Comparison of ENCODE assay signal across 10 mouse cellular contexts in genomic region chr1:179502565-179502964, GRCm38 (mm10). TPM values are rescaled to one million over a fixed set of nuclear protein-coding genes. Genes with fewer than 3 reads are reported as not detected.
A peak's percentile ranks its signal among the peaks of the same experiment; 100 is the strongest.
DNase-seq lines count a peak whose midpoint lies in the region; ATAC-seq and TF ChIP-seq lines count a peak whose summit lies in the region.
"Had no signal": no experiment of that assay in that cellular context is flagged by ENCODE, and none has a peak within 500 bp of the region (broad histone marks: within the 10 kb centered on the region; RNA-seq: fewer than 3 reads in every experiment).

No protein-coding gene starts in this region.

- H3K4me2 ChIP-seq in hindbrain, embryonic 14.5 days (replicated peaks) = no peak overlapping the region
- no peak overlapping the region for H3K4me2 ChIP-seq in hindbrain, embryonic 12.5 days (replicated peaks)
- no peak overlapping the region for H3K4me2 ChIP-seq in heart, embryonic 11.5 days
- H3K4me2 ChIP-seq: midbrain, embryonic 12.5 days had no signal

- H3K4me1 ChIP-seq in hindbrain, embryonic 14.5 days (replicated peaks; ENCODE audit: control insufficient read depth, insufficient read depth, low read length) = no peaks in the 10 kb centered on the region
- H3K4me1 ChIP-seq in hindbrain, embryonic 12.5 days = no peaks in the 10 kb centered on the region
- H3K4me1 ChIP-seq in cortical plate, adult 2 months (ENCODE audit: control insufficient read depth, insufficient read depth, low read length) = no peaks in the 10 kb centered on the region
- H3K4me1 ChIP-seq in heart, embryonic 11.5 days (ENCODE audit: control insufficient read depth, insufficient read depth, low read length) = no peaks in the 10 kb centered on the region
- H3K4me1 ChIP-seq: midbrain, embryonic 12.5 days had no signal

- peak; percentile 41; the same call in 1 of the 2 replicates for TF ChIP-seq CTCF in cortical plate, adult 2 months (IDR thresholded peaks at IDR 0.05; ENCODE audit: extremely low read depth, insufficient read depth, low read length)

- H3K27me3 ChIP-seq in hindbrain, embryonic 14.5 days (ENCODE audit: control insufficient read depth, insufficient read depth, low read length) = no peaks in the 10 kb centered on the region
- no peaks in the 10 kb centered on the region for H3K27me3 ChIP-seq in hindbrain, embryonic 12.5 days
- no peaks in the 10 kb centered on the region for H3K27me3 ChIP-seq in heart, embryonic 11.5 days (ENCODE audit: control insufficient read depth, insufficient read depth, low read length)
- H3K27me3 ChIP-seq: midbrain, embryonic 12.5 days had no signal

- 24% methylated on average over 3 of the region's 3 CpGs for WGBS in hindbrain, embryonic 14.5 days
- WGBS in hindbrain, embryonic 12.5 days = 22% methylated on average over 3 of the region's 3 CpGs
- 20% methylated on average over 3 of the region's 3 CpGs for WGBS in heart, embryonic 11.5 days (ENCODE audit: insufficient replicate concordance)

- TF ChIP-seq POLR2A in cortical plate, adult 2 months (IDR thresholded peaks at IDR 0.05; ENCODE audit: extremely low read depth, insufficient read depth, low read length) = no peak

- peak; percentile 76 for DNase-seq in hindbrain, embryonic 14.5 days (ENCODE audit: low spot score)
- DNase-seq in 3T3-L1 (ENCODE audit: low read depth, low spot score) = peak; percentile 68
- no peak for DNase-seq in spleen, postnatal 4 days (ENCODE audit: low spot score in 2 of 2)
- DNase-seq in right cerebral cortex, postnatal 14 days = no peak
- DNase-seq: kidney, postnatal 4 days had no signal

- no peak for ATAC-seq in hindbrain, embryonic 14.5 days (ENCODE audit: low FRiP score)
- ATAC-seq in hindbrain, embryonic 12.5 days (ENCODE audit: low FRiP score) = no peak
- peak; percentile 56 for ATAC-seq in CD4-positive, CD25-positive, alpha-beta regulatory T cell, adult 4 months
- ATAC-seq in heart, embryonic 11.5 days (replicated peaks; ENCODE audit: insufficient number of reproducible peaks, low FRiP score, low TSS enrichment) = no peak

- H3K27ac ChIP-seq in hindbrain, embryonic 14.5 days = no peak overlapping the region
- H3K27ac ChIP-seq in hindbrain, embryonic 12.5 days = no peak overlapping the region
- no peak overlapping the region for H3K27ac ChIP-seq in cortical plate, adult 2 months (ENCODE audit: insufficient read depth, low read length)
- H3K27ac ChIP-seq in heart, embryonic 11.5 days (ENCODE audit: low read depth, low read length) = no peak overlapping the region
- H3K27ac ChIP-seq: midbrain, embryonic 12.5 days had no signal

- H3K4me3 ChIP-seq in hindbrain, embryonic 14.5 days (replicated peaks; ENCODE audit: low read length) = no peak overlapping the region
- H3K4me3 ChIP-seq in hindbrain, embryonic 12.5 days = no peak overlapping the region
- no peak overlapping the region for H3K4me3 ChIP-seq in cortical plate, adult 2 months (ENCODE audit: insufficient read depth, low read length)
- H3K4me3 ChIP-seq in heart, embryonic 11.5 days (ENCODE audit: low read depth, low read length) = no peak overlapping the region
- H3K4me3 ChIP-seq: midbrain, embryonic 12.5 days had no signal

- no peaks in the 10 kb centered on the region for H3K9me3 ChIP-seq in hindbrain, embryonic 14.5 days (ENCODE audit: control insufficient read depth, low read length)
- no peaks in the 10 kb centered on the region for H3K9me3 ChIP-seq in hindbrain, embryonic 12.5 days (replicated peaks)
- H3K9me3 ChIP-seq in heart, embryonic 11.5 days (replicated peaks; ENCODE audit: control insufficient read depth, low read length) = no peaks in the 10 kb centered on the region
- H3K9me3 ChIP-seq: midbrain, embryonic 12.5 days had no signal

- no peaks in the 10 kb centered on the region for H3K36me3 ChIP-seq in hindbrain, embryonic 14.5 days (replicated peaks; ENCODE audit: control insufficient read depth, insufficient read depth)
- no peaks in the 10 kb centered on the region for H3K36me3 ChIP-seq in hindbrain, embryonic 12.5 days
- no peaks in the 10 kb centered on the region for H3K36me3 ChIP-seq in heart, embryonic 11.5 days (ENCODE audit: control insufficient read depth, insufficient read depth, low read length)
- H3K36me3 ChIP-seq: midbrain, embryonic 12.5 days had no signal

- no peak overlapping the region for H3K9ac ChIP-seq in hindbrain, embryonic 14.5 days
- no peak overlapping the region for H3K9ac ChIP-seq in hindbrain, embryonic 12.5 days
- H3K9ac ChIP-seq in heart, embryonic 11.5 days (ENCODE audit: low read depth, low read length) = no peak overlapping the region
- H3K9ac ChIP-seq: midbrain, embryonic 12.5 days had no signal

RNA-seq across cellular contexts. Expression of gene Smyd3, which starts 15.3 kb away (rescaled TPM):
- 25.4 and 28.2 TPM in 2 replicates for polyA plus RNA-seq in hindbrain, embryonic 14.5 days (2014; fragmentation: Nextera tagmentation; extraction: Ambion mirVana)
- polyA plus RNA-seq in hindbrain, embryonic 12.5 days (2016; fragmentation: Nextera tagmentation; extraction: Ambion mirVana) = 19.4 and 20.8 TPM in 2 replicates
- polyA plus RNA-seq in CD4-positive, CD25-positive, alpha-beta regulatory T cell, adult 4 months (2017; shearing (Covaris generic)) = 10 to 100 TPM; 46.9 to 47.9 TPM
- 14.2 and 15.4 TPM in 2 replicates for polyA plus RNA-seq in cortical plate, adult 2 months (2012; rRNA removed)
- 12.2 and 12.6 TPM in 2 replicates for polyA plus RNA-seq in heart, embryonic 11.5 days (2014; fragmentation: Nextera tagmentation; extraction: Ambion mirVana)

RNA-seq across cellular contexts. Expression of gene Tfb2m, which starts 43.5 kb away (rescaled TPM):
- polyA plus RNA-seq in hindbrain, embryonic 14.5 days (2014; fragmentation: Nextera tagmentation; extraction: Ambion mirVana) = 29.4 and 31.3 TPM in 2 replicates
- 30.0 and 34.8 TPM in 2 replicates for polyA plus RNA-seq in hindbrain, embryonic 12.5 days (2016; fragmentation: Nextera tagmentation; extraction: Ambion mirVana)
- 10 to 100 TPM; 29.1 to 33.3 TPM for polyA plus RNA-seq in CD4-positive, CD25-positive, alpha-beta regulatory T cell, adult 4 months (2017; shearing (Covaris generic))
- polyA plus RNA-seq in cortical plate, adult 2 months (2012; rRNA removed) = 20.6 and 21.7 TPM in 2 replicates
- polyA plus RNA-seq in heart, embryonic 11.5 days (2014; fragmentation: Nextera tagmentation; extraction: Ambion mirVana) = 20.7 and 30.6 TPM in 2 replicates

RNA-seq across cellular contexts. Expression of gene Cnst, which starts 43.6 kb away (rescaled TPM):
- 26.4 and 32.5 TPM in 2 replicates for polyA plus RNA-seq in hindbrain, embryonic 14.5 days (2014; fragmentation: Nextera tagmentation; extraction: Ambion mirVana)
- polyA plus RNA-seq in hindbrain, embryonic 12.5 days (2016; fragmentation: Nextera tagmentation; extraction: Ambion mirVana) = 32.1 and 33.4 TPM in 2 replicates
- polyA plus RNA-seq in CD4-positive, CD25-positive, alpha-beta regulatory T cell, adult 4 months (2017; shearing (Covaris generic)) = 10 to 100 TPM; 15.5 to 22.3 TPM
- 21.8 and 25.8 TPM in 2 replicates for polyA plus RNA-seq in cortical plate, adult 2 months (2012; rRNA removed)
- 13.2 and 17.1 TPM in 2 replicates for polyA plus RNA-seq in heart, embryonic 11.5 days (2014; fragmentation: Nextera tagmentation; extraction: Ambion mirVana)

Comparison
In these comparisons a context has a peak if more than half of its experiments do, and no peak if none do; other contexts are left out.
1. DNase-seq: peak in hindbrain, embryonic 14.5 days (single experiment) and 3T3-L1 (single experiment); none in spleen, postnatal 4 days (0 of 2) and right cerebral cortex, postnatal 14 days (single experiment).